Mouse (Mus musculus): Measurements from ENCODE around the gene Kif27.

Gene Kif27

GRCm38 (mm10) chr13:58276256-58276655 lies 82.7 kb downstream of the Kif27 start:
- no peak for DNase-seq (ENCODE audit: low spot score)

- no peak for DNase-seq (ENCODE audit: low spot score)
Measured at GRCm38 (mm10) chr13:58275599-58275998, 83.3 kb downstream of the Kif27 start, which contains the start of gene Gkap1. Gene Gkap1, minus strand, starts transcription at chr13:58275699.

GRCm38 (mm10) chr13:58275076-58275475 lies 83.8 kb downstream of the Kif27 start:
- DNase-seq (ENCODE audit: low spot score): no peak

GRCm38 (mm10) chr13:58274259-58274991 lies 84.5 kb downstream of the Kif27 start:
- DNase-seq (ENCODE audit: low spot score): peak; percentile 50

- DNase-seq (ENCODE audit: low spot score): no peak
Measured at GRCm38 (mm10) chr13:58273411-58274258, 85.3 kb downstream of the Kif27 start.

- no peak for DNase-seq (ENCODE audit: low spot score)
Measured at GRCm38 (mm10) chr13:58266864-58267263, 92.1 kb downstream of the Kif27 start.

GRCm38 (mm10) chr13:58263546-58263945 lies 95.4 kb downstream of the Kif27 start:
- DNase-seq (ENCODE audit: low spot score): no peak

- no peak for DNase-seq (ENCODE audit: low spot score)
Measured at GRCm38 (mm10) chr13:58261674-58262073, 97.2 kb downstream of the Kif27 start.

GRCm38 (mm10) chr13:58253268-58253667 lies 105.7 kb downstream of the Kif27 start:
- DNase-seq (ENCODE audit: low spot score): no peak

- DNase-seq (ENCODE audit: low spot score): peak; percentile 58
Measured at GRCm38 (mm10) chr13:58248957-58249356, 110.0 kb downstream of the Kif27 start.

Data from adipocyte (in vitro differentiated cells).